In the genomic region with DNA sequence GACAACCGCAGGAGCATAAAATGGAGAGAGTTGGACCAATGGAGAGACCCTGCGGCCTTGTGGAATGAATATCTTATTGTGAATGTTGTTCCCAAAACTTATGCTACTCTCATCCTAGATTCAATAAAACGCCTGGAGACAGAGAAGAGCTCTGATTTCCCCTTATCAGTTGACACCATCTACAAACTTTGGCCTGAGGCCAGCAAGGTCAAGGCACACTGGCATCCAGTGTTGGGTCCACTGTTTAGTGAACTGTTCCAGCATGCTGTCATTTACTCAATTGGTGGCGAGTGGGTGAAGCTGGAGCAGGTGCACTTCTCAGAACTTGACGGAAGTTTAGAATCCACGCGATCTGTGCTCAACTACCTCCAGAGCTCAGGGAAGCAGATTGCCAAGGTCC, we compare ENCODE assay signal across 20 mouse cellular contexts.
"Had no signal": no experiment of that assay in that cellular context is flagged by ENCODE, and none has a peak within 500 bp of the region (broad histone marks: within the 10 kb centered on the region; RNA-seq: fewer than 3 reads in every experiment).

No protein-coding gene starts in this region.

- H3K9ac ChIP-seq: lung, embryonic 15.5 days; midbrain, embryonic 13.5 days; neural tube, embryonic 13.5 days; neural tube, embryonic 15.5 days had no signal

- H3K4me2 ChIP-seq: lung, embryonic 15.5 days; midbrain, embryonic 11.5 days; midbrain, embryonic 13.5 days; neural tube, embryonic 13.5 days; neural tube, embryonic 15.5 days had no signal

- H3K27me3 ChIP-seq: lung, embryonic 15.5 days; megakaryocyte, embryonic 14.5 days; midbrain, embryonic 13.5 days; neural tube, embryonic 13.5 days; neural tube, embryonic 15.5 days had no signal

- ATAC-seq: lung, postnatal 0 days; midbrain, embryonic 13.5 days; midbrain, embryonic 16.5 days had no signal

- DNase-seq: lung, postnatal 14 days; lung, postnatal 36 days; retina, postnatal 1 day; right cerebral cortex, adult 18-20 months; right cerebral cortex, postnatal 25 days; right cerebral cortex, postnatal 4 days; spleen, adult 18-20 months; thymus, adult 18-20 months; thymus, postnatal 14 days; thymus, postnatal 36 days had no signal

- H3K27ac ChIP-seq: lung, embryonic 15.5 days; macrophage; midbrain, embryonic 13.5 days; neural tube, embryonic 13.5 days; neural tube, embryonic 15.5 days had no signal

- H3K4me3 ChIP-seq: lung, embryonic 15.5 days; megakaryocyte, embryonic 14.5 days; midbrain, embryonic 13.5 days; myocyte; neural tube, embryonic 13.5 days; neural tube, embryonic 15.5 days had no signal

- H3K4me1 ChIP-seq: lung, embryonic 15.5 days; megakaryocyte, embryonic 14.5 days; neural tube, embryonic 13.5 days; neural tube, embryonic 15.5 days had no signal

- H3K9me3 ChIP-seq: lung, embryonic 15.5 days; megakaryocyte, embryonic 14.5 days; midbrain, embryonic 13.5 days; neural tube, embryonic 13.5 days; neural tube, embryonic 15.5 days had no signal
